23 mouse cellular contexts compared by ENCODE assay signal in the genomic region with DNA sequence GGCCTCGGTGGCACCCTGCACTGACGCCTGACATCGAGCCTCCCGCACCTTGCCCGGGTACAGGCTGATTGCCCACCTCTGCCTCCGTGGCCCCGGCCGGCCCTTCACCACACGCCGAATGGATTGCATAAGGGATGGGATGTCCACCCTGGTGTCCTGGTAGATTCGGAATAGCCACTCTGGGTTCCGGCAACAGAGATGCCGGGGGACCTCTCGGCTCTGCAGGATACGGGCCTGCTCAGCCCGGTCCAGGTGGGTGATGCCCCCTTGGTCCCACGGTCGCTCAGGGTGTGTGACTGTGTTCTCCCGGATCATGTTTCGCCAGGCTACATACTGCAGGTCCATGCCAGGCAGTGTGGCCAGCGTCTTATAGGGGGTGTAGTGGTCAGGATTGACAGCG. TPM values are rescaled to one million over a fixed set of nuclear protein-coding genes. Genes with fewer than 3 reads are reported as not detected.
"Had no signal": no experiment of that assay in that cellular context is flagged by ENCODE, and none has a peak within 500 bp of the region (broad histone marks: within the 10 kb centered on the region; RNA-seq: fewer than 3 reads in every experiment).

No protein-coding gene starts in this region.

- H3K27me3 ChIP-seq: heart, embryonic 12.5 days; hindbrain, embryonic 13.5 days; hindbrain, embryonic 15.5 days; limb, embryonic 13.5 days; limb, embryonic 15.5 days; liver, embryonic 12.5 days had no signal

- H3K4me3 ChIP-seq: heart, embryonic 10.5 days; heart, embryonic 12.5 days; hindbrain, embryonic 13.5 days; hindbrain, embryonic 15.5 days; limb, embryonic 13.5 days; limb, embryonic 15.5 days; liver, embryonic 12.5 days had no signal

- ATAC-seq: hindbrain, postnatal 0 days; intestine, embryonic 16.5 days; liver, embryonic 12.5 days had no signal

- H3K4me1 ChIP-seq: heart, embryonic 12.5 days; liver, embryonic 12.5 days had no signal

- DNase-seq: gastrocnemius, postnatal 14 days; gastrocnemius, postnatal 36 days; heart, adult 18-20 months; heart, postnatal 10 days; kidney, adult 11 months; kidney, adult 2 months; kidney, adult 9 months; kidney, postnatal 36 days; layer of hippocampus, adult 9-11 months; layer of hippocampus, postnatal 36 days; left cerebral cortex, postnatal 4 days had no signal

- H3K4me2 ChIP-seq: heart, embryonic 12.5 days; hindbrain, embryonic 13.5 days; hindbrain, embryonic 15.5 days; limb, embryonic 13.5 days; limb, embryonic 15.5 days; liver, embryonic 12.5 days had no signal

- H3K36me3 ChIP-seq: hindbrain, embryonic 15.5 days had no signal

- H3K9ac ChIP-seq: heart, embryonic 12.5 days; hindbrain, embryonic 13.5 days; hindbrain, embryonic 15.5 days; limb, embryonic 13.5 days; limb, embryonic 15.5 days; liver, embryonic 12.5 days; liver, embryonic 14.5 days had no signal

- H3K27ac ChIP-seq: heart, embryonic 10.5 days; hindbrain, embryonic 13.5 days; hindbrain, embryonic 15.5 days; hindbrain, postnatal 0 days; kidney, postnatal 0 days; liver, embryonic 12.5 days; liver, embryonic 14.5 days had no signal

- H3K9me3 ChIP-seq: heart, embryonic 10.5 days; heart, embryonic 12.5 days; hindbrain, embryonic 13.5 days; hindbrain, embryonic 15.5 days; limb, embryonic 13.5 days; limb, embryonic 15.5 days; liver, embryonic 12.5 days had no signal

RNA-seq across cellular contexts. Expression of a gene that starts 31.4 kb away (rescaled TPM):
- total RNA-seq: hematopoietic stem cell, adult 5-6 weeks had no signal
